Mouse (Mus musculus) cerebral cortex, adult 2 months (tissue): ENCODE results near the gene Rpl36-ps4.

ENCODE experiments used
- WGBS: fragments of 180-500 bp; shearing (Covaris S2); methylation state at CpG from one replicate; pipeline ENCODE4 v1.1.7; 2018; 5-methylcytosine and 5-hydroxymethylcytosine counted together

The Rpl36-ps4 gene

DNA sequence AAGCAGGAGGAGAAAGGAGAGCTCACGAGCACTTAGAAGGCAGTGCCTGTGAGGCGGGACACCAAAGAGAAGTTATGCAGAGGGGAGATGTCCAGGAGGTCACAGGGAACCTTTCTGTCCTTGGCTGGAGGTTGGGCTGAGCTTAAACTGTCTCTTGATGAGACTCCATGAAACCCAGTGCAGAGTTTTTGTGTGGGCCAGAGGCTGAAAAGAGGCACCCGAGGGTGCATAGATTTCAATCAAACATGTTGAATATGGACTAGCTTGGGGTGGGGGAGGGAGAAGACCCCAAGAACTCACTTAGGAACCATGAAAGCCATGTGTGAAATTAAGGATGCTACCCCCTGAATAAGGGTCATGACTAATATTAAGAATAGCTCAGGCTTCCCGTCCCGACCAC is at the start of gene Rpl36-ps4:
Gene Rpl36-ps4 (plus strand): TSS at position 301 of the 400 bp plus-strand sequence.
- 84% methylated on average over 5 of the region's 5 CpGs for WGBS

GRCm38 (mm10) chr17:87871461-87872126 is 49.2 kb upstream of the Rpl36-ps4 start:
- 86% methylated on average over 13 of the region's 13 CpGs for WGBS

DNA sequence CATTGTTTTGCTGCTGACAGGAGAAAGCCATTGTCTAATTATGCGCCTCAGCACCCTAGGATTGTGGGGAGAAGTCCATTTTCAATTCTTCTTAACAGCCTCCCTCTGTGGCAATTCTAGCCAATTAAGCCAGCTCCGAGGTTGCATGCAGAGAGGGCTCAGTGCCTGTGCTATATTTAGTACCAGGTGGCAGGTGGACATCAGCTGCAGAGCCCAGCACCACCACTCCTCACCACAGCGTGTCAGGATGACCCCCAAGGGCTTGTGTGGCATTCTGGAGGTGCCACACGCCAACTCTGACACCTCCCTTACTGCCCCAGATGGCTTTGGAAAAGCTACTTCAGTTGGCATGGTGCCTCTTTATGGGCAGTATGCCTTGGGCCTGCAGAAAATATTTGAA is 48.5 kb upstream of the Rpl36-ps4 start:
- WGBS: 40% methylated on average over 4 of the region's 4 CpGs

DNA sequence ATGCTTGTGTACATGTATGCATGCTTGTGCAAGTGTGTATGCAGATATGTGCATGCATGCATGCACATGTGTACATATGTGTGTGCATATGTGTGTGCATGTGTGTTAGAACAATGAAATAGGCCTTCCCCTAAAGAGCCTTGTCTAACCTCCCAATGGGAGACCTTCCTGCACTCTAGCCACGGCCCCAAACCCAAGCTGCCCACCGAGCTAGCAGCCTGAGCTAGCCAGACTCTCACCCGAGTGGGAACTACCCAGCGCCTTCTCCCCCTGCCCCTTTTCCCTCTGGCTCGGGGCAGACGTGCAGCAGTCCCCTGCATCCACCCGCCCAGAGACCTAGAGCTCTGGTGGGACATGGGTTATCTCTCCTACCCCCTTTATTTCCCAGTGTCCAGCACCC is 47.3 kb upstream of the Rpl36-ps4 start:
- WGBS: 87% methylated on average over 7 of the region's 7 CpGs

- 78% methylated on average over 4 of the region's 4 CpGs for WGBS
These were observed 46.8 kb upstream of the Rpl36-ps4 start for GRCm38 (mm10) chr17:87873943-87874342.

DNA sequence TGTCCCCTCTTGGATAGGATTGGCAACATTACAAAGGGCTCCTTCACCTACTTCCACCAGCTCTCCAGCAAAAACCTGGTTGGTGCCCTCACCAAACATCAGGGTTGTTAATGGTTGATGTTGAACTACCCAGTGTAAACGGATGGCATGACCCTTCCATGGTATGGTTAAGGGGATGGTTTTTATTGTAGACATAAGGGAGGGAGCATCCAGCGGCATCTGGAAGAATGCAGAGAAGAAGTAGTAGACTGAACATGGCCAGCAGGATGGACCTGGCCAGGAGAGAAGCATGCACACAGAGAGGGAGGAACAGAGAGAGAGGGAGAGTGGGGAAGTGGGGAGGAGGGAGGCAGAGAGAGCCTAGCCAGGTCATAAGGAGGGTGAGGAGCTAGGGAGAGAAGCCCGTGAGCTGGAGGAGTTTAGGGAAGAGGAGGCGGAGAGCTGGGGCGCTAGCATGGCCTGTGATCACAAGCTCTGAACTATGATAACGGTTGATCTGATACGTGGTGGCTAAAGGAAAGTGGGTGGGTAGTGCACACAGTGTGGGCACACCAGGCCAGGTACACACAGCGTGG is 45.3 kb upstream of the Rpl36-ps4 start:
- 91% methylated on average over 8 of the region's 8 CpGs for WGBS

- 83% methylated on average over 11 of the region's 11 CpGs for WGBS
These were observed 44.3 kb upstream of the Rpl36-ps4 start for GRCm38 (mm10) chr17:87876295-87877000.

GRCm38 (mm10) chr17:87877207-87878073 is 43.3 kb upstream of the Rpl36-ps4 start:
- WGBS: 16% methylated on average over 25 of the region's 25 CpGs

- WGBS: 87% methylated on average over 10 of the region's 10 CpGs
These were observed 42.0 kb upstream of the Rpl36-ps4 start for GRCm38 (mm10) chr17:87878556-87879483.

DNA sequence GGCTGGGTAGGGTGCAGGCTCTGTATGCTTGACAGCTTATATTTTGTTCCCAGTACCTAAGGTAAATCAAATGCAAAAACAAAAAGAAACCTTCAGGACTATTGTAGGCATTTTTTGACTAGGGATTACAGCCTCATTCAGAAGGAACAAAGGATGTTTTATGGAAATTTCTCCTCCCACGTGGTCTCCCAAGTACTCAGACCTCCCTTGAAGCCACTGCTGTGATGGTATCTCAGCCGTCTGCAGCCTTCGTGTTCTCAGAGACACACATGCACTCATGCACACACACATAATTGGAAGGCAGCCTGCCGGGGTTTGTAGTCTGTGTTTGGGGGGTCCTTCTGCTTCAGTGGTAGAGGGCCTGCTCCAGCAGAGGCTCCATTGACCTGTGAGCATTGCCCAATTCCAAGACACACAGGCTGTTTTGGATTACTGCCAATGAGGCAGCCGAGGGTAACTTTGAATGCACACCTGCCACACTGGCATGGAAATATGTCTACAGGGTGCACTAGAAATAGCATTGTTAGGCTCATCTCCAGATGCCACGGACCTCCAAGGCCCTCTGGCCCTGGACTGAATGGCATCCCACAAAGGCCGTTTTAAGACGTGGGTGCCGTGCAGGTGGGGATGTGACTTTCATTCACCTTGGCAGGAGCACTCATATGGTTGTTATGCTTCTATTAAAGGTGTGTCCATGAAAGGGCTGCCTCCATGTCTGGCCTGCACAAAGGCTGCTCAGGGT is 41.1 kb upstream of the Rpl36-ps4 start:
- WGBS: 64% methylated on average over 9 of the region's 9 CpGs

DNA sequence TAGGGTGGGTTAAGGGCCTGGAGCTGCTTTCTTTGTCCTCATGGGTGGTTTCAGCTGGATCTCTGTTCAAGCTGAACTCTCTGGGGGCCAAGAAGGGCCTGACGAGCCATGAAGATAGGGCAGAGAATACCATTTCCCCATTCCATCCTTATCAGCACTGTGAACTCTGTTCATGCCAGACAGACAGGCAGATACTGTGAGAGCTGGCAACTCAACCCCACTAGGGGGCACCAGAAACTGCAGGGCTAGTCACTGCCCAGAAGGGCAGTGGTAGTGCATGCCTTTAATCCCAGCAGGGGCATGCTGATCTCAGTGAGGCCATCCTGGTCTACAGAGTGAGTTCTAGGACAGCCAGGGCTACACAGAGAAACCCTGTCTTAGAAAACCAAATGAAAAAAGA is 38.2 kb upstream of the Rpl36-ps4 start:
- 59% methylated on average over 1 of the region's 1 CpGs for WGBS

- 79% methylated on average over 6 of the region's 6 CpGs for WGBS
These were observed 23.6 kb upstream of the Rpl36-ps4 start for GRCm38 (mm10) chr17:87897175-87897574.

DNA sequence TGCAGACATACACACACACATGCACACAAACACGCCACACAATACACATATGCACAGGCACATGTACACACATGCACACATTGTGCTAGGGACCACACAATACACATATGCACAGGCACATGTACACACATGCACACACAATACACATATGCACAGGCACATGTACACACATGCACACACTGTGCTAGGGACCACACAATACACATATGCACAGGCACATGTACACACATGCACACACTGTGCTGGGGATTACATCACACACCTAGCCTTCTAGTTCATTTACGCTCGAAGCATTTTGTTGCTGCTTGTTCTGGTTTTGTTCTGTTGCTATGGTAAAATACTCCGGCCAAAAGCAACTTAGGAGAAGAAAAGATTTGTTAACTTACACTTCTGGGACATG is 20.1 kb upstream of the Rpl36-ps4 start:
- 62% methylated on average over 4 of the region's 4 CpGs for whole genome bisulfite sequencing

- WGBS: 54% methylated on average over 7 of the region's 7 CpGs
These were observed 19.6 kb upstream of the Rpl36-ps4 start for GRCm38 (mm10) chr17:87901163-87901562.

GRCm38 (mm10) chr17:87903213-87903612 is 17.6 kb upstream of the Rpl36-ps4 start:
- WGBS: 42% methylated on average over 6 of the region's 6 CpGs

GRCm38 (mm10) chr17:87903725-87904124 is 17.1 kb upstream of the Rpl36-ps4 start:
- 88% methylated on average over 8 of the region's 8 CpGs for WGBS

DNA sequence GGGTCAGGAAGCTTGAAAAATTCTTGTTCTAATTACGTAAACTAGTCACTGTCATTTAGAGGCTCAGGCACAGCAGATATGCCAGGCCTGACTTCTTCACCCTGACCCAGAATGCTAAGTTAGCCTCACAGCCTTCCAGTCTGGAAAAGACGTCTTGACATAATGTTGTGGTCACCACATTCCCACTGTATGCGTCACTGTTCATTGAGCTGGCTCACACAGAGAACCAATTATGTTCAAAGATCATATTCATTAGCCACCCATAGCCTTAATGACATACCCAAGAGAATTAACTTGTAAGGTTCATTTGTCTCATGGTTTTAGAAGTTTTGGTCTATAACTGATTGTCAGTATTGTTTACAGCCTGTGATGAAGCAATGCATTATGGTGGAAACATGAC is 5.4 kb upstream of the Rpl36-ps4 start:
- WGBS: 91% methylated on average over 3 of the region's 3 CpGs

- 52% methylated on average over 5 of the region's 5 CpGs for WGBS
These were observed 2.7 kb upstream of the Rpl36-ps4 start for GRCm38 (mm10) chr17:87918121-87918520.

GRCm38 (mm10) chr17:87934326-87934725 is 13.5 kb downstream of the Rpl36-ps4 start:
- 84% methylated on average over 10 of the region's 10 CpGs for WGBS

DNA sequence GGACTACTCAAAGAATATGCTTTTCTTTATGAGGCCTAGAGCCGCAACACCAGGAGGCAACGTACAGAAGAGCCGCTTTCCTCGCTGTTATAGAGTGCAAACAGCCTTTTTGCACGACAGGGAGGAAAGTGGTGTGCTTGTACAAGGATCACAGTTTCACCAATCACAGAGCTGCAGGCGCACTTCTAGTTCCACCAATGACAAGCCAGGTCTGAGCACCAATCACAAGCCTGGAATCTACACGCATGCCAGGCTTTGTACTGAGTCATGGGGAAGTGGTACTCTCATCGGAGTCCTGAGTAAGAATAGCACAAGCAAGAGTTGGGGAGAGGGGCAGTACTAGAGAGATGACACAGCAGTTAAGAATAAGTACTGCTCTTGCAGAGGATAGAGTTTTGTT is 14.0 kb downstream of the Rpl36-ps4 start:
- 90% methylated on average over 8 of the region's 8 CpGs for WGBS
